Mouse (Mus musculus): Measurements from ENCODE around the gene Arid1b.

DNA sequence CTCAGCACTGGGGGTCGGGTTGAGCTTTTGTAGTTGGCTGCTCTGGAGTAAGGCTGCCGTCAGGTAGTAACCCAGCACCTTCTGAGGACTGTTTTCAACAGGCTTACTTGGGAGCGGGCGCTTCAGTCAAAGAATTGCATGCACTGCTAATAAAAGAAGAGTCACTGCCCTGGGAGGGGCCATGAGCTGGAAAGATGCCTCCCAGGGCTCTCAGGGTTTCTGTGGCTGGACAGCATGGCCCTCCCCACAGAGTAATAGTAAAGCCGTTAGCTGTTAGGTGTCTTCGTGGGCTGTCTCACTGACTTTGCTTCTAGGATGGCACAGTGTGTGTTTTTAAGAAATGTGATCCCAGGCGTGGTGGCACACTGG lies 138.8 kb downstream of the Arid1b start:
- TF ChIP-seq EP300 (IDR thresholded peaks at IDR 0.05) (no peak), CTCF (IDR thresholded peaks at IDR 0.05) (no peak)

Measured in lung, postnatal 0 days (tissue).